In genomic region chr1:86709546-86709945, GRCm38 (mm10) we compare ENCODE assay signal across 21 mouse cellular contexts. TPM values are rescaled to one million over a fixed set of nuclear protein-coding genes. Genes with fewer than 3 reads are reported as not detected.
"Had no signal": no experiment of that assay in that cellular context is flagged by ENCODE, and none has a peak within 500 bp of the region (broad histone marks: within the 10 kb centered on the region; RNA-seq: fewer than 3 reads in every experiment).

No protein-coding gene starts in this region.

- H3K27me3 ChIP-seq: limb, embryonic 13.5 days; midbrain, embryonic 15.5 days; neural tube, embryonic 12.5 days; stomach, embryonic 15.5 days had no signal

- H3K9me3 ChIP-seq: limb, embryonic 13.5 days; midbrain, embryonic 15.5 days; neural tube, embryonic 12.5 days; stomach, embryonic 15.5 days had no signal

- H3K4me2 ChIP-seq: limb, embryonic 13.5 days; midbrain, embryonic 11.5 days; midbrain, embryonic 15.5 days; neural tube, embryonic 12.5 days; stomach, embryonic 15.5 days had no signal

- H3K27ac ChIP-seq: layer of hippocampus, adult 2 months; limb, embryonic 13.5 days; liver, embryonic 14.5 days; midbrain, embryonic 15.5 days; neural tube, embryonic 12.5 days; stomach, embryonic 15.5 days had no signal

- H3K9ac ChIP-seq: limb, embryonic 13.5 days; liver, embryonic 14.5 days; midbrain, embryonic 15.5 days; neural tube, embryonic 12.5 days; stomach, embryonic 15.5 days had no signal

- H3K4me3 ChIP-seq: layer of hippocampus, adult 2 months; limb, embryonic 13.5 days; midbrain, embryonic 15.5 days; neural tube, embryonic 12.5 days; stomach, embryonic 15.5 days had no signal

- ATAC-seq: lung, postnatal 0 days; midbrain, embryonic 15.5 days had no signal

- H3K36me3 ChIP-seq: limb, embryonic 13.5 days; midbrain, embryonic 15.5 days; neural tube, embryonic 12.5 days; stomach, embryonic 15.5 days had no signal

- DNase-seq: kidney, adult 18-20 months; kidney, postnatal 10 days; kidney, postnatal 4 days; left cerebral cortex, postnatal 4 days; lung, adult 2 months; lung, postnatal 36 days; right cerebral cortex, postnatal 4 days; spleen, adult 18-20 months; thymus, adult 2 months; thymus, postnatal 25 days had no signal

- H3K4me1 ChIP-seq: stomach, embryonic 15.5 days had no signal

RNA-seq across cellular contexts. Expression of gene Nppc, which starts 39.2 kb away (rescaled TPM):
- total RNA-seq: megakaryocyte, adult 5-6 weeks; monocyte, adult 5-6 weeks; neutrophil, adult 5-6 weeks had no signal
